Mouse (Mus musculus) macrophage (primary cell): ENCODE results near the gene Inpp5k. TPM values are rescaled to one million over a fixed set of nuclear protein-coding genes. Genes with fewer than 3 reads are reported as not detected.

Experiments used
- H3K27ac ChIP-seq: fragments of 350-480 bp; formaldehyde crosslinking; 2 replicates; pipeline ENCODE4 v1.9.0; 2021
- H3K36me3 ChIP-seq: fragments of 350-480 bp; formaldehyde crosslinking; 2 replicates; pipeline ENCODE4 v1.9.0; 2021; ENCODE audit errors: inconsistent target
- H3K4me3 ChIP-seq: fragments of 350-480 bp; formaldehyde crosslinking; 2 replicates; pipeline ENCODE4 v1.9.0; 2021; ENCODE audit errors: inconsistent target
- H3K79me2 ChIP-seq: fragments of 350-480 bp; formaldehyde crosslinking; 2 replicates; pipeline ENCODE4 v1.9.0; 2021; ENCODE audit errors: inconsistent target
- WGBS: methylation state at CpG from one replicate; pipeline ENCODE4 v1.1.7; 2026; ENCODE audit warnings: inconsistent platforms; ENCODE audit not compliant: missing documents; 5-methylcytosine and 5-hydroxymethylcytosine counted together
- polyA plus RNA-seq: library from polyadenylated mRNA; stranded (reverse); fragments of 250-400 nt; gene quantifications from 3 replicates; pipeline ENCODE4 v1.2.4, GENCODE M21; 2018; ENCODE audit warnings: inconsistent platforms
- total RNA-seq, 78 experiments: library from RNA; depleted of rRNA; stranded (reverse); fragments of 250-400 nt; gene quantifications; 1 replicate in 9 of 78; 2 replicates in 24 of 78; 3 replicates in 43 of 78; 4 replicates in 2 of 78; pipeline ENCODE4 v1.2.4; 2018; ENCODE audit warnings: inconsistent platforms in 56 of 78

Gene Inpp5k
- total RNA-seq (2018; cell fraction: chromatin; rRNA removed), result 100 to 1,000 TPM in 17 of 26 experiments, 10 to 100 TPM in 9; 32.1 to 200 (median 143) TPM
- total RNA-seq (2018; cell fraction: cytosol; rRNA removed), result 10 to 100 TPM; 29.2 to 51.8 (median 41.0) TPM
- total RNA-seq (2018; cell fraction: nucleus; rRNA removed), result 100 to 1,000 TPM in 12 of 26 experiments, 10 to 100 TPM in 14; 30.5 to 167 (median 94.2) TPM
- polyA plus RNA-seq, result 20.3 to 48.0 TPM (median 38.4 TPM) in 3 replicates

- peaks cover 49% of the 10 kb centered on the region for H3K36me3 ChIP-seq
- H3K27ac ChIP-seq, result peak within 1 kb of the TSS; percentile 69
- under 1% methylated on average over 51 of the region's 53 CpGs for WGBS
- peak within 1 kb of the TSS; percentile 99 for H3K4me3 ChIP-seq
- peaks cover 29% of the 10 kb centered on the region for H3K79me2 ChIP-seq
These were observed at the start of gene Inpp5k for GRCm38 (mm10) chr11:75630645-75631229. Gene Inpp5k, plus strand, starts transcription at chr11:75630988.

DNA sequence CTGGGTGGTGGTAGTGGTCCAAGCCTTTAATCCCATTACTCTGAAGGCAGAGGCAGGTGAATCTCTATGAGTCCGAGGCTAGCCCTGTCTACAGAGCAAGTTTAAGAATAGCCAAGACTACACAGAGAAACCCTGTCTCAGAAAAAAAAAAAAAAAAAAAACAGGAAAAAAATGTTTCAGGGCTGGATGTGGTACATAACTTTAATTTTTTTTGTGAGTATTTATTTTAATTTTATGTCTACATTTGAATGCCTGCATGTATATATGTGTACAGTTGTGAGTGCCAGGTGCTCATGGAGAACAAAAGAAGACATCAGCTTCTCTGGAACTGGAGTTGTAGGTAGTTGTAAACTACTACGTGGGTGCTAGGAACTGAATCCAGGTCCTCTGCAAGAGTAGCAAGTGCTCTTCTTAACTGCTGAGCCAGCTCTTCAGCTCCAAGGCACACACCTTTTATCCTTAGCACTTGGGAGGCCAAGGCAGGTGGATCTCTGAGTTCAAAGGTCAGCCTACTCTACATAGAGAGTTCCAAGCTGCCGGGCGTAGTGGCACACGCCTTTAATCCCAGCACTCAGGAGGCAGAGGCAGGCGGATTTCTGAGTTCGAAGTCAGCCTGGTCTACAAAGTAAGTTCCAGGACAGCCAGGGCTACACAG lies 49.2 kb upstream of the Inpp5k start:
- Histone ChIP-seq H3K79me2 (no peaks in the 10 kb centered on the region), H3K36me3 (no peaks in the 10 kb centered on the region), H3K4me3 (no peak overlapping the region), H3K27ac (no peak overlapping the region)
- 95% methylated on average over 5 of the region's 7 CpGs for WGBS

DNA sequence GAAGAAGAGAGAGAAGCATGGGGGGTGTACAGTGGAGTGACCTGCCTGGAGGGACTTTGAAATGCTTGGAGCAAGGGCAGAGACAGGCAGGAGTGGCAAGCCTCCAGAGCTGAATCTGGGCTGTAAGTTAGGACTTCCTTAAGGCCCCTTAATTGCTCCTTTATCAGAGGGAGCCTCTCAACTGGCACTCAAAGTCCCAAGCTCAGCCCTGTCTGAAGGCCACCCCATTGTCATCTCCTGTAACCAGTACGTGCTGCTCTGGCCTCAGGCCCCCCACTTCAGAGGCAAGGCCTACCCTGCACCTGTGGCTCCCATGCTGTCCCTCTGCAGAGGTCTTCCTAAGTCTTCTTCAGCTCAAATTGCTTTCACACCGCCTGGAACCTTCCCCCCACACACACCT lies 47.3 kb upstream of the Inpp5k start:
- Histone ChIP-seq H3K36me3 (no peaks in the 10 kb centered on the region), H3K4me3 (no peak overlapping the region), H3K79me2 (peaks cover 4% of the 10 kb centered on the region), H3K27ac (no peak overlapping the region)
- 100% methylated on average over 2 of the region's 2 CpGs for WGBS

DNA sequence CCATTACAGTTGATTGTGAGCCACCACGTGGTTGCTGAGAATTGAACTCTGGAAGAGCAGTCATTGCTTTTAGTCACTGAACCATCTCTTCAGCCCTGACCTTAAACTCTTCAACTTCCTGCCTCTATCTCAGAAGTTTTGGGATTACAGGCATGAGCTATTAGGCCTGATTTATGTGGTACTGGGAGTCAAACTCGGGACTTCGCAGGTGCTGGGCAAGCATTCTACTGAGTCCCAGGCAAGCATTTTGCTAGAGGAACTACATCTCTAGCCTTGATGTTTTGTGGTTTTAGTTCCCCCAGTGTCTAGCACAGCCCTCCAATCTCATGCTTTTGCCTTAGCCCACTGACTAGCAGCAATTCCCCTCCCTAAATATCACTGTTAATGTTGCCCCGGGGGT lies 45.7 kb upstream of the Inpp5k start:
- Histone ChIP-seq H3K79me2 (peaks cover 19% of the 10 kb centered on the region), H3K36me3 (no peaks in the 10 kb centered on the region; the same call in 1 of the 2 replicates), H3K4me3 (no peak overlapping the region), H3K27ac (peak overlapping the region; percentile 21)
- 25% methylated on average over 4 of the region's 4 CpGs for WGBS

DNA sequence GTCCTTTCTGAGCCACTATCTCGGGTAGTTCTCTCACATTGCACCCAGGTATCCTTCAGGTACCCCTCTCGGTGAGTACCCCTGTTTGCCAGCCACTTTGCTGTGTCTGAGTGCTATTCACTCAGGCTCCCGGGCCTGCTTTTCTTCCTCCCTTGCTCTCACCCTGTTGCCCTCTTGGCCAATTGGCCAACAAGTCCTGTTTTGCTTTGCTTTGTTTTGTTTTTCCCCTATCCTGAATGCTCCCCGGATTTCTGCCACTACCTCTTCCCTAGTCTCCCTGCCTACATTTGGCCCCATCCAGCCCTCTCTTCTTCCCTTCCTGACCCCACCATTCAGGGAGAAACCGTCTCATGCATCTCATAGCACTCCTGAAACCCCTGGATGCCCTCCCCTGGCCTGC lies 44.8 kb upstream of the Inpp5k start:
- WGBS, result 96% methylated on average over 5 of the region's 5 CpGs
- Histone ChIP-seq H3K27ac (no peak overlapping the region), H3K36me3 (no peaks in the 10 kb centered on the region; the same call in 1 of the 2 replicates), H3K4me3 (no peak overlapping the region), H3K79me2 (peaks cover 28% of the 10 kb centered on the region)

DNA sequence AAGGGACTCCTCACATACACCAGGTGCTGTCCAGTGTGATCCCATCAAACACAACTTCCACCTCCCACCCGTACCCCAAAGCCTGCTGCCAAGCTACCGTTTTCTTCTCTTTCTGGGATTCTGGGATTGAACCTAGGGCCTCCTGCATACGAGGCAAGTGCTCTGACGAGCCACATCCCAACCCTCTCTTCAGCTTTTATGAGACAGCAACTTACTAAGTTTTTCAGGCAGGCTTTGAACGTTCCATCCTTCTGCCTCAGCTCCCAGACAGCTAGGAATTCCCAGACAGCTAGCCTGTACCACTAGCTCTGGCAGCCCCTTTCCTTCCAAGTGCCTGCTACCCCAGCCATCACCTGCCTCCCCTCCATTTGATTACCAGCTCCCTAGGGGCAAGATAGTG lies 43.8 kb upstream of the Inpp5k start:
- H3K4me3 ChIP-seq, result no peak overlapping the region
- H3K79me2 ChIP-seq, result peaks cover 38% of the 10 kb centered on the region
- H3K27ac ChIP-seq, result peak overlapping the region; percentile 67
- H3K36me3 ChIP-seq, result no peaks in the 10 kb centered on the region; the same call in 1 of the 2 replicates
- WGBS, result 94% methylated on average over 5 of the region's 5 CpGs

DNA sequence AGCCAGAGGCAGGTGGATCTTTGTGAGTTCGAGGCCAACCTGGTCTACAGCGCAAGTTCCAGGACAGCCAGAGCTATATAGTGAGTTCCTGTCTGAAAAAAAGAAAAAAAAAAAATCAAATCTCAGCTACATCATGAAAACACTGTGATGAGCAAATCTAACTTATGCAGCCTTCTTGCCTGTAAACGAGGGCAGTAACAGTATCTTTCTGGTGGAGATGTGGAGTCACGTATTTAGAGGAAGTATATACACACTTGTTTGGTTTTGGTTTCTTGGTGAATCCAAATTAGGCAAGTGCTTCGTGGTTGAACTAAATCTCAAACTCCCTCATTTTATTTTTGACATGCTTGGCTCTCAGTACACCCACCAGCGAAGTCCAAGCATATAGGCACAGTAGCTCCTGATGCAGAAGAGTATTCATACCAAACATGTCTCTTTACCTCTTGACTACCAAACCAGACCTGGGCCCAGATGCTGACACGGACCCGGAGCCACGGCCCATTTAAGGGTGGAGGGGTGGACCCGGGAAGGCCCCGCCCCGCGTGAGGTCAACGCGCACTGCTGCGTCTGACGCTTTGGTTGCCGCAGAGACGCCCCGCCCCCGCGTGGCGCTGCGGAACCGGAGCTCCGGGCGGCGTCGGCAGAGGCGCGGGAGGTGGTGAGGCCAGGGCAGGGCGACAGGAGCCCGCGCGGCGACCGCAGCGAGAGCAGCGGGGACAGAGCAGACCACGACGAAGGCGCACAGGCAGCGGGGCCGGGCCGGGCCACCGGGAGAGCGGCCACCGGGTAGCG lies 43.1 kb upstream of the Inpp5k start, which contains the start of gene Pitpna:
Pitpna (plus strand) TSS at position 605 of the 792 bp plus-strand sequence.
- WGBS, result 4% methylated on average over 49 of the region's 49 CpGs

GRCm38 (mm10) chr11:75588285-75588941 lies 42.4 kb upstream of the Inpp5k start:
- Histone ChIP-seq H3K79me2 (peaks cover 53% of the 10 kb centered on the region), H3K4me3 (peak overlapping the region; percentile 95), H3K36me3 (no peaks in the 10 kb centered on the region; the same call in 1 of the 2 replicates), H3K27ac (peak overlapping the region; percentile 83)
- WGBS, result 1% methylated on average over 29 of the region's 37 CpGs

More for the DNA sequence above, 43.1 kb upstream of the Inpp5k start, which contains the start of gene Pitpna:
- H3K4me3 ChIP-seq, result peak within 1 kb of the TSS; percentile 95
- H3K79me2 ChIP-seq, result peaks cover 45% of the 10 kb centered on the region
- peak within 1 kb of the TSS; percentile 83 for H3K27ac ChIP-seq
- no peaks in the 10 kb centered on the region; the same call in 1 of the 2 replicates for H3K36me3 ChIP-seq

- Histone ChIP-seq H3K4me3 (no peak overlapping the region), H3K27ac (peak overlapping the region; percentile 93), H3K36me3 (peaks cover 4% of the 10 kb centered on the region)
These were observed 38.2 kb upstream of the Inpp5k start for GRCm38 (mm10) chr11:75592612-75593011.

GRCm38 (mm10) chr11:75594431-75594830 lies 36.4 kb upstream of the Inpp5k start:
- Histone ChIP-seq H3K36me3 (peaks cover 22% of the 10 kb centered on the region), H3K27ac (peak overlapping the region; percentile 93), H3K79me2 (peaks cover 100% of the 10 kb centered on the region), H3K4me3 (no peak overlapping the region)
- 5% methylated on average over 9 of the region's 9 CpGs for WGBS

More at GRCm38 (mm10) chr11:75592612-75593011, 38.2 kb upstream of the Inpp5k start:
- 2% methylated on average over 5 of the region's 5 CpGs for WGBS
- H3K79me2 ChIP-seq, result peaks cover 95% of the 10 kb centered on the region

- Histone ChIP-seq H3K79me2 (peaks cover 98% of the 10 kb centered on the region), H3K36me3 (peaks cover 28% of the 10 kb centered on the region), H3K27ac (peak overlapping the region; percentile 93), H3K4me3 (no peak overlapping the region)
- 61% methylated on average over 2 of the region's 2 CpGs for WGBS
These were observed 35.4 kb upstream of the Inpp5k start for GRCm38 (mm10) chr11:75595404-75595803.

DNA sequence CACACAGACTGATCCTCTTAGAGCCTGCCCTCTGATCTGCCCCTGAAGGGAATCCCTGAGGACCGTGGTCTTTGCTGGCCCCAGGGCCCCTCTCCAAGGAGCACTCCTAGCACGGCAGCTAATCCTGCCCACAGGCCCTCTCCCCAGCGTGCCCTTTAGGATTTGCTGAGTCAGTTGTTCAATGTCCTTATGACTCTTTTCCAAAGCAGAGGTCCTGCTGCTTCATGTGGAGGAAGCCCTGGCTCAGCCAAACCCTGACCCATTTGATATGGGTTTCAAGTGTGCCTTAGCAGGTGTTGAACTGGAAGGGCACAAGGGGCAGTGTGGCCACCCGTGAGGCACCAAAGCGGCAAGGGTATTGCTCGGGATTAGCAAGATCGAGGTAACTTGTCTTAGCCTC lies 35.0 kb upstream of the Inpp5k start:
- peaks cover 32% of the 10 kb centered on the region for H3K36me3 ChIP-seq
- 83% methylated on average over 7 of the region's 7 CpGs for WGBS
- no peak overlapping the region for H3K4me3 ChIP-seq
- H3K79me2 ChIP-seq, result peaks cover 98% of the 10 kb centered on the region
- peak overlapping the region; percentile 93; the same call in 1 of the 2 replicates for H3K27ac ChIP-seq

DNA sequence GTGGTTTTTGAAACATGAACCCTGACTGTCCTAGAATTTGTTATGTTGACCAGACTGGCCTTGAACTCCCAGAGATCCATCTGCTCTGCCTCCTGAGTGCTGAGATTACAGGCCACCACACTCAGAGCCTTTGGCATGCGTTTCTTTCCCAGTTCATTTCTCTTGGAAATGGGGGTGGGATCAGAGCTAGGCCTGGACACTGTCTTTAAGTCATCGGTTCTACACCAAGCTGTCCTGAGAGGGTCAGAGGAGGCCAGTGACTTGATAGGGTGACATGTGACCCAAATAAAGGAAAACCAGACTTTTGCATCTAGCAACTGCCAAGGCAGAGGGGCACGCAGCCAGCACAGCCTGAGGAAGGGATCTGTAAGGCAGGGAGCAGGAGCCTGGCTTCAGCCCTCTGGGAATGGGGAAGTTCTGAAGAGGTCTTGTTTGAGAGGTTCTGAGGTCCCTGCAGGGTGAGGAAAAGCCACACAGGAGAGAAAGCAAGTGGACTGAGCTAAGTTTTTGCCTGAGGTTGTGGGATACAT lies 34.0 kb upstream of the Inpp5k start:
- peaks cover 98% of the 10 kb centered on the region for H3K79me2 ChIP-seq
- whole genome bisulfite sequencing, result 80% methylated on average over 3 of the region's 3 CpGs
- no peak overlapping the region for H3K4me3 ChIP-seq
- H3K27ac ChIP-seq, result peak overlapping the region; percentile 93
- H3K36me3 ChIP-seq, result peaks cover 36% of the 10 kb centered on the region

DNA sequence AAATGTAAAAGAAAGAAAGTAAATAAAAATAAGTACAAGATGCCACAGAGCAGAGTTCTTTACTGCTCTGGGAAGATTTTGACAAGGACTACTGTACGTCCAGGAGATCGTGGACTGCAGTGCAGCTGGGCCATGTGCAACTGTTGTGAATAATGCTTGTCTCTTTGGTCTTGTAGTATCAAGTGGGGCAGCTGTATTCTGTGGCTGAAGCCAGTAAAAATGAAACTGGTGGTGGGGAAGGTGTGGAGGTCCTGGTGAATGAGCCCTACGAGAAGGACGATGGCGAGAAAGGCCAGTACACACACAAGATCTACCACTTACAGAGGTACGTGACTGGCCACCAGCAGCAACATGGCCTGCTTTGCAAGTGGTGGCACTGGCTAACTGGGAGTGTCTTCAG lies 32.8 kb upstream of the Inpp5k start:
- Histone ChIP-seq H3K4me3 (no peak overlapping the region), H3K27ac (no peak overlapping the region), H3K79me2 (peaks cover 97% of the 10 kb centered on the region), H3K36me3 (peaks cover 47% of the 10 kb centered on the region)
- WGBS, result 90% methylated on average over 6 of the region's 6 CpGs
